In genomic region chr2:105126691-105127530, GRCm38 (mm10) we compare ENCODE assay signal across 9 mouse cellular contexts. TPM values are rescaled to one million over a fixed set of nuclear protein-coding genes. Genes with fewer than 3 reads are reported as not detected.
DNase-seq lines count a peak whose midpoint lies in the region; ATAC-seq and TF ChIP-seq lines count a peak whose summit lies in the region.
"Had no signal": no experiment of that assay in that cellular context is flagged by ENCODE, and none has a peak within 500 bp of the region (broad histone marks: within the 10 kb centered on the region; RNA-seq: fewer than 3 reads in every experiment).

No protein-coding gene starts in this region.

- 0 out of 2 replicates have a peak overlapping the region, but pooled peaks have one; percentile 8 for H3K9ac ChIP-seq in embryonic facial prominence, embryonic 12.5 days
- H3K9ac ChIP-seq in intestine, embryonic 14.5 days (ENCODE audit: low read length) = peak overlapping the region; percentile 35
- 0 out of 2 replicates have a peak overlapping the region, but pooled peaks have one; percentile 26 for H3K9ac ChIP-seq in liver, postnatal 0 days (replicated peaks)

- peak overlapping the region; percentile 30 for H3K4me3 ChIP-seq in embryonic facial prominence, embryonic 12.5 days
- H3K4me3 ChIP-seq in intestine, embryonic 14.5 days (ENCODE audit: low read depth, low read length) = peak overlapping the region; percentile 38
- H3K4me3 ChIP-seq in liver, postnatal 0 days (ENCODE audit: low read depth, low read length) = peak overlapping the region; percentile 40
- H3K4me3 ChIP-seq in left cerebral cortex, adult 2 months = no peak overlapping the region

- no peak overlapping the region for H3K27ac ChIP-seq in embryonic facial prominence, embryonic 12.5 days
- H3K27ac ChIP-seq in intestine, embryonic 14.5 days (ENCODE audit: low read depth) = peak overlapping the region; percentile 18; the same call in 1 of the 2 replicates
- no peak overlapping the region for H3K27ac ChIP-seq in liver, postnatal 0 days (ENCODE audit: low read depth)
- H3K27ac ChIP-seq in left cerebral cortex, adult 2 months = no peak overlapping the region

- H3K36me3 ChIP-seq in embryonic facial prominence, embryonic 12.5 days = no peaks in the 10 kb centered on the region
- no peaks in the 10 kb centered on the region for H3K36me3 ChIP-seq in intestine, embryonic 14.5 days (ENCODE audit: control insufficient read depth, insufficient read depth, low read length)
- H3K36me3 ChIP-seq in liver, postnatal 0 days (replicated peaks; ENCODE audit: insufficient read depth, low read length) = no peaks in the 10 kb centered on the region

- H3K27me3 ChIP-seq in embryonic facial prominence, embryonic 12.5 days = peaks cover 97% of the 10 kb centered on the region
- H3K27me3 ChIP-seq in intestine, embryonic 14.5 days (replicated peaks; ENCODE audit: control insufficient read depth, insufficient read depth, low read length) = peaks cover 96% of the 10 kb centered on the region
- H3K27me3 ChIP-seq in liver, postnatal 0 days (ENCODE audit: insufficient read depth, low read length) = peaks cover 98% of the 10 kb centered on the region

- TF ChIP-seq CTCF in liver, postnatal 0 days (IDR thresholded peaks at IDR 0.05; ENCODE audit: low read depth) = no peak
- TF ChIP-seq CTCF in left cerebral cortex, adult 2 months (IDR thresholded peaks at IDR 0.05) = no peak

- peaks cover 22% of the 10 kb centered on the region for H3K4me1 ChIP-seq in embryonic facial prominence, embryonic 12.5 days
- 0 out of 2 replicates have a peak, but pooled peaks cover 13% of the 10 kb centered on the region for H3K4me1 ChIP-seq in intestine, embryonic 14.5 days (replicated peaks; ENCODE audit: control insufficient read depth, insufficient read depth, low read length)
- H3K4me1 ChIP-seq in liver, postnatal 0 days (ENCODE audit: insufficient read depth) = peaks cover 11% of the 10 kb centered on the region

- 0 out of 2 replicates have a peak, but pooled peaks have one; percentile 41 for ATAC-seq in embryonic facial prominence, embryonic 12.5 days (ENCODE audit: insufficient number of reproducible peaks, insufficient read depth, low FRiP score, low TSS enrichment)
- ATAC-seq in intestine, embryonic 14.5 days (replicated peaks; ENCODE audit: low FRiP score, low TSS enrichment, low read depth) = peak; percentile 38
- ATAC-seq in liver, postnatal 0 days = no peak

- TF ChIP-seq EP300 in liver, postnatal 0 days (IDR thresholded peaks at IDR 0.05; ENCODE audit: low read depth) = no peak

- peak; percentile 34 to 40 for DNase-seq in cerebellum, postnatal 10 days
- no peak for DNase-seq in cerebellum, postnatal 14 days
- DNase-seq in intestine, embryonic 14.5 days (ENCODE audit: low spot score) = peak; percentile 74
- DNase-seq in liver, postnatal 0 days = no peak
- no peak for DNase-seq in left cerebral cortex, adult 2 months (ENCODE audit: extremely low spot score in 1 of 2, low spot score in 2 of 2)
- DNase-seq in adipocyte (ENCODE audit: low spot score) = no peak
- DNase-seq in urinary bladder, postnatal 25 days (ENCODE audit: low spot score) = no peak

- intact Hi-C loops in left cerebral cortex, adult 2 months (cut with DNase I) = loop anchor here (5.0 kb wide), 2 partner anchors 545 to 560 kb away; no protein-coding TSS in a partner anchor

- under 1% methylated on average over 88 of the region's 92 CpGs for WGBS in embryonic facial prominence, embryonic 12.5 days
- under 1% methylated on average over 67 of the region's 92 CpGs for WGBS in intestine, embryonic 14.5 days
- 5% methylated on average over 69 of the region's 92 CpGs for WGBS in liver, postnatal 0 days (ENCODE audit: insufficient replicate concordance)

- H3K4me2 ChIP-seq in embryonic facial prominence, embryonic 12.5 days (replicated peaks) = peak overlapping the region; percentile 41
- H3K4me2 ChIP-seq in intestine, embryonic 14.5 days (ENCODE audit: low read length) = peak overlapping the region; percentile 45
- H3K4me2 ChIP-seq in liver, postnatal 0 days (ENCODE audit: low read depth, low read length) = peak overlapping the region; percentile 46

- no peaks in the 10 kb centered on the region for H3K9me3 ChIP-seq in embryonic facial prominence, embryonic 12.5 days
- H3K9me3 ChIP-seq in intestine, embryonic 14.5 days (ENCODE audit: control insufficient read depth, low read length) = no peaks in the 10 kb centered on the region
- H3K9me3 ChIP-seq in liver, postnatal 0 days (ENCODE audit: low read length) = no peaks in the 10 kb centered on the region

RNA-seq across cellular contexts. Expression of gene Wt1, which starts 0.6 kb away (rescaled TPM):
- polyA plus RNA-seq in embryonic facial prominence, embryonic 12.5 days (2016; fragmentation: Nextera tagmentation; extraction: Ambion mirVana) = 0.64 and 0.78 TPM in 2 replicates
- 18.4 and 20.1 TPM in 2 replicates for polyA plus RNA-seq in intestine, embryonic 14.5 days (2014; fragmentation: Nextera tagmentation; extraction: Ambion mirVana)
- polyA plus RNA-seq in liver, postnatal 0 days (2015; fragmentation: Nextera tagmentation; extraction: Ambion mirVana) = 0.86 and 1.1 TPM in 2 replicates
- under 1 TPM in 1 of 2 experiments, not detected in 1; 0.14 TPM for total RNA-seq in left cerebral cortex, adult 2 months (2021)

RNA-seq across cellular contexts. Expression of gene Gm11060, which starts 35.1 kb away (rescaled TPM):
- not detected in 2 replicates for polyA plus RNA-seq in embryonic facial prominence, embryonic 12.5 days (2016; fragmentation: Nextera tagmentation; extraction: Ambion mirVana)
- not detected in 2 replicates for polyA plus RNA-seq in intestine, embryonic 14.5 days (2014; fragmentation: Nextera tagmentation; extraction: Ambion mirVana)
- not detected in 2 replicates for polyA plus RNA-seq in liver, postnatal 0 days (2015; fragmentation: Nextera tagmentation; extraction: Ambion mirVana)
- total RNA-seq in left cerebral cortex, adult 2 months (2021) = not detected
- polyA plus RNA-seq: cortical plate, adult 2 months had no signal

Comparison
In these comparisons a context has a peak if more than half of its experiments do, and no peak if none do; other contexts are left out.
1. DNase-seq: peak in cerebellum, postnatal 10 days (2 of 2) and intestine, embryonic 14.5 days (single experiment); none in cerebellum, postnatal 14 days (0 of 2), liver, postnatal 0 days (single experiment), left cerebral cortex, adult 2 months (0 of 2), adipocyte (single experiment) and urinary bladder, postnatal 25 days (single experiment).
2. Peak in every context shown above with its lines, with median percentiles within 50 percentile points of each other: H3K4me2 ChIP-seq and H3K9ac ChIP-seq.